Mouse (Mus musculus): Measurements from ENCODE around the gene Ldha. TPM values are rescaled to one million over a fixed set of nuclear protein-coding genes. Genes with fewer than 3 reads are reported as not detected.
A peak's percentile ranks its signal among the peaks of the same experiment; 100 is the strongest.

Ldha gene
- 442 and 520 TPM in 2 replicates for total RNA-seq (2014; rRNA removed)
- 594 and 718 TPM in 2 replicates for polyA plus RNA-seq (2012; rRNA removed)

DNA sequence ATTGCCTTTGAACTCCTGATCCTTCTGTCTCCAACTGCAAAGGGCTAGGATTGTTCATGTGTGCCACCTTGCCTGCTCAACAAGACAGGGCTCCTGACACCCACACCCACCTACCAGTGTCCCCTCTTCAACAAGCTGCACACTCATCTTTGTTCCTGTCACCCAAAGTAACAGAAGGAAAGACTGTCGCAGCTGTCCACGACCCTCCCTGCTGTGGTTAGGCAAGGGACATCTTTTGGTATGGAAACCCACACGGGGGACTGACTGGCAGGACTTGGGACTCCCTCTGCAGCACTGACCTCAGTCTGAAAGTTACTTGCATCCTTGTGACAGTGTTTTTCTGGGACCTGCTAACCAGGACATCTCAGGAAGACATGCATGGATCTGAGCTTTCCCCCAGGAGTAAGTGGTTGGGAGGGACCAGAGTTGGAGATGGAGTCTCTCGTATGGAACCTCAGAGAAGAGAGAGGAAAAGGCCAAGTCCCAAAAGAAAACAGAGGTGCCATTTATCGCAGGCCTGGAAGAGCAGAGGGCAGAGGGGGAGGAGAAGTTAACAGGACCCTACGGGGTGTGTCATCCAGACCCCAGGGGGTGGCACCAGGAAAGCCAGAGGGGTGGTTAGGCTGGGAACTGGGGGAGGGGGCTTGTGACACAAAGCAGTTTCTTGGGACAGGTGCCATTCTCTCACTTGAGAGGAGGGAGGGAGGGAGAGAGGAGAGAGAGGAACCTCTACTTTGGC lies at the start of gene Ldha:
TSS of gene Ldha (plus strand) at position 689 of the 739 bp plus-strand sequence.
- Histone ChIP-seq H3K4me3 (ENCODE audit: insufficient read depth, low read depth, low read length) (no peak within 1 kb of the TSS), H3K27ac (replicated peaks; ENCODE audit: insufficient read depth, low read depth, low read length) (peak within 1 kb of the TSS; percentile 76), H3K27me3 (ENCODE audit: control insufficient read depth, insufficient read depth, low read length) (no peaks in the 10 kb centered on the region), H3K9ac (ENCODE audit: low read depth, low read length) (no peak within 1 kb of the TSS), H3K79me2 (ENCODE audit: control insufficient read depth, insufficient read depth, low read length) (peaks cover 3% of the 10 kb centered on the region; the same call in 1 of the 2 replicates), H3K4me1 (ENCODE audit: control insufficient read depth, insufficient read depth, low read length) (peaks cover 34% of the 10 kb centered on the region), H3K36me3 (ENCODE audit: control insufficient read depth, insufficient read depth, low read length) (no peaks in the 10 kb centered on the region)
- no peak for DNase-seq (ENCODE audit: extremely low read depth, low read depth, low spot score)
- WGBS: 74% methylated on average over 6 of the region's 6 CpGs
- no peak for TF ChIP-seq POLR2A (IDR thresholded peaks at IDR 0.05; ENCODE audit: extremely low read depth, insufficient read depth, low read length)
- no peak for TF ChIP-seq CTCF (IDR thresholded peaks at IDR 0.05; ENCODE audit: low read depth, low read length)

DNA sequence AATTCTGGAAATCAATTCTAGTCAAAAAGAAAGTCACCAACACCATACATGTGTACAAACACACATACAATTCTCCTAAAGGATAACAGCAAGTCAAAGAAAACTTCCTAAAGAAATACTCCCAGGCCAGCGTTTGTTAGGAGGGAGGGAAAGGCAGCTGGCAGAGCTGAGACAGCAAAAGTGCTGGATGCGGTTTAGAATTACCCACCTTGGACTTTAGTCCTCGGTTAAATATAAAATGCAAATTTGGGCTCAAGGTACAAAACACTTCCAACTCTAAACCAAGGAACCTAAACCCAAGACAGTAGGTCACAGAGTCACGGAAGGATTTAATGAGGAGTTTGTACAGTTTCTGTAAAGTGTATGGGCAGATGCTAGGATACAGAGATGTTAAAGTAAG lies 47.4 kb upstream of the Ldha start:
- H3K36me3 ChIP-seq (ENCODE audit: control insufficient read depth, insufficient read depth, low read length): peaks cover 6% of the 10 kb centered on the region; the same call in 1 of the 2 replicates
- peaks cover 16% of the 10 kb centered on the region for H3K79me2 ChIP-seq (ENCODE audit: control insufficient read depth, insufficient read depth, low read length)
- H3K4me1 ChIP-seq (ENCODE audit: control insufficient read depth, insufficient read depth, low read length): peaks cover 9% of the 10 kb centered on the region; the same call in 1 of the 2 replicates
- H3K27me3 ChIP-seq (ENCODE audit: control insufficient read depth, insufficient read depth, low read length): no peaks in the 10 kb centered on the region
- TF ChIP-seq POLR2A (IDR thresholded peaks at IDR 0.05; ENCODE audit: extremely low read depth, insufficient read depth, low read length) (no peak), CTCF (IDR thresholded peaks at IDR 0.05; ENCODE audit: low read depth, low read length) (no peak)
- no peak overlapping the region for H3K27ac ChIP-seq (replicated peaks; ENCODE audit: insufficient read depth, low read depth, low read length)
- WGBS: 28% methylated on average over 4 of the region's 4 CpGs
- no peak overlapping the region for H3K9ac ChIP-seq (ENCODE audit: low read depth, low read length)
- no peak overlapping the region for H3K4me3 ChIP-seq (ENCODE audit: insufficient read depth, low read depth, low read length)
- DNase-seq (ENCODE audit: extremely low read depth, low read depth, low spot score): peak; percentile 24

DNA sequence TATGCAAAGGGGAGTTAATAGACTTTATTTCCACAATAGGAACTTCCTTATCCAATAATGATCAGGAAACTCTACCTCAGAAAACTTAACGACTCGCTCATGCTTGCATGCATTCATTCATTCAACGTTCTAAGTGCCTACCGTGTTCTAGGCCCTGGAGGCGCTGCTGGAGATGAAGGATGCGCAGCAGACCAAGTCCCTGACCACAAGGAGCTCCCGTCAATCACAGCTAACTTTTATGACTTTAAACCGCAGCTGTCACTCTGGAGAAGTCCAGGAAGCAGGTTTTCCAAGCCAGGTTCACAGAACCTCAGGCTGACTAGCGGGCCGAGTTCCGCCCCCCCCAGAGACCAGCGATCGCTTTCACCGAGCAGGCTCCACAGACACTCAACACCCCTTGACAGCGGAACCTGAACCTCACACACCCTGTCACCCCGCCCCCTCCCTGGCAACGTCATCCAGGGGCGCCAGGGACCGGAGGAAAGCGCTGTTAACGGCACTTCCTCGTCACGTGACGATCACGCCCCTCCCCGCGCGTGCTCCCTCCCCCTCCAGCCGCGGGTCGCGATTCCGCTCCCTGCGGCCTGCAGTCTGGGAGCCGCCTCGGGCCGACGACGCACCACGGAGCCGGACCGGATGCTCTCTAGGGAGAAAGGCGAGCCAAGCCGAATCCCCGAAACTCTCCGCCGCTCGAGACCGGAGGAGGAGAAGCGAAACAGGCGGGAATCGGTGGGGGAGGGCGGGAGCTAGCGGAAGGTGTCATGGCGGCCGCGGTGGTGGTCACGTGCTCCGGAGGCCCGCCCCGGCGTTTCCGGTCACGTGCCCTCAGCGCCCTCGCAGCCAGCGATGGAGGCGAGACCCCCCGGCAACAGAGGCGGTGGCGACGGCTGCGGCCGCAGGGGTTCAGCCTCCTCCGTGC lies 45.7 kb upstream of the Ldha start, which contains the start of the genes Hps5 and Gtf2h1:
TSS of gene Hps5 (minus strand) at position 778 of the 919 bp plus-strand sequence.
TSS of gene Gtf2h1 (plus strand) at position 817 of the 919 bp plus-strand sequence.
- TF ChIP-seq POLR2A (IDR thresholded peaks at IDR 0.05; ENCODE audit: extremely low read depth, insufficient read depth, low read length) (peak; percentile 27; the same call in 1 of the 2 replicates), CTCF (IDR thresholded peaks at IDR 0.05; ENCODE audit: low read depth, low read length) (no peak)
- Histone ChIP-seq H3K4me3 (ENCODE audit: insufficient read depth, low read depth, low read length) (peak within 1 kb of the TSS; percentile 91), H3K9ac (ENCODE audit: low read depth, low read length) (peak within 1 kb of the TSS; percentile 94), H3K27ac (replicated peaks; ENCODE audit: insufficient read depth, low read depth, low read length) (peak within 1 kb of the TSS; percentile 96), H3K79me2 (ENCODE audit: control insufficient read depth, insufficient read depth, low read length) (peaks cover 16% of the 10 kb centered on the region), H3K36me3 (ENCODE audit: control insufficient read depth, insufficient read depth, low read length) (peaks cover 7% of the 10 kb centered on the region; the same call in 1 of the 2 replicates), H3K4me1 (ENCODE audit: control insufficient read depth, insufficient read depth, low read length) (peaks cover 9% of the 10 kb centered on the region; the same call in 1 of the 2 replicates), H3K27me3 (ENCODE audit: control insufficient read depth, insufficient read depth, low read length) (no peaks in the 10 kb centered on the region)
- DNase-seq (ENCODE audit: extremely low read depth, low read depth, low spot score): peak; percentile 84
- under 1% methylated on average over 73 of the region's 75 CpGs for WGBS

DNA sequence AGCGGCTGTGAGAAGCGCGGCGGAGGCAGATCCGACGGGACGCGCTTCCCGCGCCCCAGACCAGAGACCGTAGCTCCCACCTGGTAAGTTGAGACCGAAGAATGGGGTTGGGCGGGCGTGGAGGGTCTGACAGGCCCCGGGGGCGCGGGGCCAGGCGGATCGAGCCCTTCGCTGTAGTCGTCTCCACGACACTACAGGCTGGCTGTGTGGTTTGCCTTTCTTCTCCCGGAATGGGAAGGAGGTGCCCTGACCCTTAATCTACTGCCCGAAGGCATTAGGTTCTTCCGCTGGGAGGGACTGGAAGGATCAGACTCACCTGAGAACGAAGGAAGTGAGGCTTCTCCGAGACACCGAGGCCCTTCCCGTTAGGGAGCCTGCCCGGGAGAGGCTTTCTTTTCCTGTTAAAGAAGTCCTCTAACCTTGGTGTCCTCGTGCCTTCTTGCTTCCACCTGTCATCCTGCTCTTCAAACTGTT lies 45.0 kb upstream of the Ldha start:
- under 1% methylated on average over 31 of the region's 31 CpGs for WGBS
- peak; percentile 29 for DNase-seq (ENCODE audit: extremely low read depth, low read depth, low spot score)
- no peaks in the 10 kb centered on the region for H3K27me3 ChIP-seq (ENCODE audit: control insufficient read depth, insufficient read depth, low read length)
- peak overlapping the region; percentile 56 for H3K27ac ChIP-seq (replicated peaks; ENCODE audit: insufficient read depth, low read depth, low read length)
- H3K79me2 ChIP-seq (ENCODE audit: control insufficient read depth, insufficient read depth, low read length): peaks cover 16% of the 10 kb centered on the region
- H3K4me3 ChIP-seq (ENCODE audit: insufficient read depth, low read depth, low read length): peak overlapping the region; percentile 91
- TF ChIP-seq POLR2A (IDR thresholded peaks at IDR 0.05; ENCODE audit: extremely low read depth, insufficient read depth, low read length) (no peak), CTCF (IDR thresholded peaks at IDR 0.05; ENCODE audit: low read depth, low read length) (no peak)
- H3K9ac ChIP-seq (ENCODE audit: low read depth, low read length): peak overlapping the region; percentile 94
- H3K36me3 ChIP-seq (ENCODE audit: control insufficient read depth, insufficient read depth, low read length): peaks cover 6% of the 10 kb centered on the region; the same call in 1 of the 2 replicates
- peaks cover 9% of the 10 kb centered on the region; the same call in 1 of the 2 replicates for H3K4me1 ChIP-seq (ENCODE audit: control insufficient read depth, insufficient read depth, low read length)

DNA sequence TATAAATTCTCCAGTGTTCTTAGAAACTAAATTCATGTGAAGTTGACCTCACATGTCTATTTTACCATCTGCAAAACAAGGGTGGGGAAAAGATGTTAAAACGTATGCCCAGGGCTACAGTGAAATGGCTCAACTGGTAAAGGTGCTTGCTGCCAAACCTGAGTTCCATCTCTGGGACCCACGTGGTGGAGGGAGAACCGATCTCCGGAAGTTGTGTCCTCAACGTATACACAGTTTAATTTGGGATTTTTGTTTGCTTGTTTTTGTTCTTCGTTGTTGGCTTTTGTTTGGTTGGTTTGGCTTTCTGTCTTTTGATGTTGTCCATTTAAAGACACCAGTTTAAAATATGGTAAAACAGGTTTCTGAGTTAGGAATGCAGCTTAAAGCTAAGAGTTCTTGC lies 44.5 kb upstream of the Ldha start:
- TF ChIP-seq POLR2A (IDR thresholded peaks at IDR 0.05; ENCODE audit: extremely low read depth, insufficient read depth, low read length) (no peak), CTCF (IDR thresholded peaks at IDR 0.05; ENCODE audit: low read depth, low read length) (no peak)
- Histone ChIP-seq H3K36me3 (ENCODE audit: control insufficient read depth, insufficient read depth, low read length) (peaks cover 9% of the 10 kb centered on the region), H3K79me2 (ENCODE audit: control insufficient read depth, insufficient read depth, low read length) (peaks cover 16% of the 10 kb centered on the region), H3K4me3 (ENCODE audit: insufficient read depth, low read depth, low read length) (peak overlapping the region; percentile 48), H3K9ac (ENCODE audit: low read depth, low read length) (peak overlapping the region; percentile 42; the same call in 1 of the 2 replicates), H3K27me3 (ENCODE audit: control insufficient read depth, insufficient read depth, low read length) (no peaks in the 10 kb centered on the region), H3K27ac (replicated peaks; ENCODE audit: insufficient read depth, low read depth, low read length) (no peak overlapping the region), H3K4me1 (ENCODE audit: control insufficient read depth, insufficient read depth, low read length) (peaks cover 9% of the 10 kb centered on the region; the same call in 1 of the 2 replicates)
- WGBS: 22% methylated on average over 6 of the region's 6 CpGs
- DNase-seq (ENCODE audit: extremely low read depth, low read depth, low spot score): no peak

Measured in liver, adult 2 months (tissue).